Mouse (Mus musculus) cortical plate, adult 2 months (tissue): ENCODE data around the gene Chka. TPM values are rescaled to one million over a fixed set of nuclear protein-coding genes. Genes with fewer than 3 reads are reported as not detected.

ENCODE experiments used
- H3K27ac ChIP-seq: fragments of 200-500 bp; 2 replicates; pipeline ENCODE4 v1.5.1; 2012; ENCODE audit warnings: low read length, control low read depth, inconsistent platforms; ENCODE audit not compliant: insufficient read depth
- H3K4me1 ChIP-seq: fragments of 200-500 bp; 2 replicates; pipeline ENCODE4 v1.6.1; 2011; ENCODE audit warnings: low read length; ENCODE audit not compliant: control insufficient read depth, insufficient read depth
- H3K4me3 ChIP-seq: fragments of 200-500 bp; 2 replicates; pipeline ENCODE4 v1.5.1; 2011; ENCODE audit warnings: mild to moderate bottlenecking, low read length, control low read depth; ENCODE audit not compliant: insufficient read depth
- CTCF ChIP-seq: fragments of 200-500 bp; IDR thresholded peaks from 2 replicates; pipeline ENCODE4 v1.5.1; 2011; ENCODE audit warnings: mild to moderate bottlenecking, control low read depth, low read length; ENCODE audit not compliant: insufficient read depth; ENCODE audit errors: extremely low read depth
- POLR2A ChIP-seq: fragments of 200-500 bp; IDR thresholded peaks from 2 replicates; pipeline ENCODE4 v1.6.1; 2011; ENCODE audit warnings: mild to moderate bottlenecking, low read length, control low read depth; ENCODE audit not compliant: insufficient read depth; ENCODE audit errors: extremely low read depth
- polyA plus RNA-seq: library from polyadenylated mRNA; depleted of rRNA; stranded (reverse); fragments of >200 nt; gene quantifications from 2 replicates; pipeline ENCODE4 v1.2.3, GENCODE M21; 2012

Chka gene
- polyA plus RNA-seq, 1 experiment = 134 TPM

- Histone ChIP-seq H3K4me3 (no peak overlapping the region), H3K4me1 (no peaks in the 10 kb centered on the region), H3K27ac (no peak overlapping the region)
- TF ChIP-seq POLR2A (no peak), CTCF (no peak)
Observed at GRCm38 (mm10) chr19:3832851-3833353, 18.7 kb upstream of the Chka start.

DNA sequence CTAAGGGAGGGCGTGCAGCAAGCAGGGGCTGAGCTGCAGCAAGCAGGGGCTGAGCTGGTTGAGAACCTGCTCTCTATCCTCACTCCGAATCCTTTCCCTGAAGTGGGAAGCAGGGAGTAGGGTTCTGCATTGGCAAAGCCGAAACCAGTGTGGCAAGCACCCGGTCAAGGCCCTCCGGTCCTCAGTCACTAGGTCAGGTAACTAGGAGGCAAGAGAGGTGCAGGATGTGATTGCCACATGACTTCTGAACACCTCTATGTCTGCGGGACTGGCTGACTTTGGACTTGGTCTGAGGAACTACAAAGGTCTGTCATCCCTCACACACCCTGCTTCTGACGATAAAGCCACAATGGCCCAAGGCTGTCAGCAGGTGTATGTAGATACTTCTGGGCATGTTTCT lies 17.3 kb upstream of the Chka start:
- no peak for TF ChIP-seq CTCF
- no peak for TF ChIP-seq POLR2A
- Histone ChIP-seq H3K4me1 (no peaks in the 10 kb centered on the region), H3K4me3 (no peak overlapping the region), H3K27ac (no peak overlapping the region)

- no peak overlapping the region for H3K4me3 ChIP-seq
- peaks cover 2% of the 10 kb centered on the region; the same call in 1 of the 2 replicates for H3K4me1 ChIP-seq
- TF ChIP-seq POLR2A (no peak), CTCF (no peak)
- H3K27ac ChIP-seq = no peak overlapping the region
Observed at GRCm38 (mm10) chr19:3836791-3837190, 14.8 kb upstream of the Chka start.

- Histone ChIP-seq H3K27ac (no peak overlapping the region), H3K4me1 (peaks cover 2% of the 10 kb centered on the region; the same call in 1 of the 2 replicates), H3K4me3 (no peak overlapping the region)
- no peak for TF ChIP-seq POLR2A
- TF ChIP-seq CTCF = no peak
Observed at GRCm38 (mm10) chr19:3838931-3839330, 12.6 kb upstream of the Chka start.

- Histone ChIP-seq H3K4me1 (peaks cover 2% of the 10 kb centered on the region; the same call in 1 of the 2 replicates), H3K27ac (no peak overlapping the region), H3K4me3 (no peak overlapping the region)
- TF ChIP-seq POLR2A = no peak
- TF ChIP-seq CTCF = no peak
Observed at GRCm38 (mm10) chr19:3839686-3840085, 11.9 kb upstream of the Chka start.

- Histone ChIP-seq H3K4me1 (peaks cover 2% of the 10 kb centered on the region; the same call in 1 of the 2 replicates), H3K27ac (no peak overlapping the region), H3K4me3 (no peak overlapping the region)
- TF ChIP-seq CTCF (no peak), POLR2A (no peak)
Observed at GRCm38 (mm10) chr19:3840214-3840651, 11.3 kb upstream of the Chka start.

GRCm38 (mm10) chr19:3840685-3841084 lies 10.9 kb upstream of the Chka start:
- TF ChIP-seq POLR2A (no peak), CTCF (no peak)
- H3K4me3 ChIP-seq = no peak overlapping the region
- no peak overlapping the region for H3K27ac ChIP-seq
- H3K4me1 ChIP-seq = peaks cover 2% of the 10 kb centered on the region; the same call in 1 of the 2 replicates

DNA sequence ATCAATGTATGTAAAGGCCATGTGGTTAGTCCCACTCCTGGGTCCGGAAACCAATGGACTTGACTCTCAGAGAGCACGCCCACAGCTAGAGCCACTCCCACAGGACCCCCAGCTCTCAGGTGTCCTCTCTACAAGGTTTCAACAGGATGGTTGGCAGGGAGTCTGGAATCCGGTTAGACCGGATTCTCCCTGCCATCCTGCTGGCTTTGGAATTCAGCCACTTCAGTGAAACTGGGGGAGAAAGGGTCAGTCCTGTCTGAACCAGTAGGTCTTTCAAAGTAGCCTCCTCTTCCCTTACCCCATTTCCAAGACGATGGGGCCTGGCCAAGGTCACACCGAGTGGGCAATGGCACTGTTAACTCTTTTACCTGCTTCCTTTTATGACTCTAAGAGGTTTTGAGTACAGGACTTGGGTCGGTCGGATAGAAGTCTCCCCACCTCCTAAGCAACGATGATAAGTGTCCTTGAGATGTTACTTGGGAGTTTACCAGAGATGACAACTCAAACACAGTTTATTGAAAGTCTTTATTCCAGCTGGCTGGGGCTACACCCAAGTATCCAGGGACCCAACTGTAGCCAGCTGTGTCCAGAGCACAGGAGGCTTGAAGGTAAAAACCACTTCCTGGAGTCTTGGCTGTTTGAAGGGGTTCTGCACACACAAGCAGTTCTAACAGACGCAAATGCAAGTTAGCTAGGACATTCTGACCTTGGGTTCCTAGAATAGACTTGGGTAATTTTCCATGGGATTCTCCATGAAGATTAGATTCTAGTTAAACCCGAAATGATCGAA lies 9.0 kb upstream of the Chka start:
- peaks cover 2% of the 10 kb centered on the region; the same call in 1 of the 2 replicates for H3K4me1 ChIP-seq
- TF ChIP-seq CTCF (no peak), POLR2A (no peak)
- H3K27ac ChIP-seq = no peak overlapping the region
- H3K4me3 ChIP-seq = no peak overlapping the region

- Histone ChIP-seq H3K4me1 (peaks cover 2% of the 10 kb centered on the region; the same call in 1 of the 2 replicates), H3K27ac (no peak overlapping the region), H3K4me3 (no peak overlapping the region)
- TF ChIP-seq CTCF (no peak), POLR2A (no peak)
Observed at GRCm38 (mm10) chr19:3843629-3844028, 7.9 kb upstream of the Chka start.

DNA sequence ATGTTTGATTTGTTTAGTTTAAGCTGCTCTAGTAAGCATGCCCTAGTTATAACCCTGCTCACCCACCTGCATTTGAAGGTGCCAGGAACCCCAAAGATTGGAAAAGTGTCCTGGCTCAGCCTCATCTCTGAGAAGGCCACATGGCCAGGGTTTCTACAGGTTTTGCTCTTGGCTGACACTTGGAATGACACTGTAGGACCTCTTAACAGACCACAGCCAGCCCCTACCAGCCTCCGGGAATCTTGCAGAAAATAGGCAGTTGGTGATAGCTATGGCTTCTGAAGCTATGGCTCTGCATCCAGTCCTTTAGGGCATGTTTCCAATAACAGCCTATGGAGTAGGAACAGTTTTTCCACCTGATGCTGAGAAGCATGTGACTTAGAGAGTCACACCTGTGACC lies 6.7 kb upstream of the Chka start:
- no peak overlapping the region for H3K27ac ChIP-seq
- no peak overlapping the region for H3K4me3 ChIP-seq
- TF ChIP-seq CTCF = no peak
- no peak for TF ChIP-seq POLR2A
- H3K4me1 ChIP-seq = peaks cover 2% of the 10 kb centered on the region; the same call in 1 of the 2 replicates
